Mouse (Mus musculus): Measurements from ENCODE around the gene Nectin2. TPM values are rescaled to one million over a fixed set of nuclear protein-coding genes. Genes with fewer than 3 reads are reported as not detected.

Nectin2 gene
- polyA plus RNA-seq, 1 experiment from 2014 or later, result 66.5 TPM

Other genes starting within 250 kb of the Nectin2 start
- gene Bloc1s3, start 242.1 kb downstream of the Nectin2 start, polyA plus RNA-seq (2015; fragmentation: Nextera tagmentation; extraction: Ambion mirVana), result 1.5 and 1.7 TPM in 2 replicates
- gene Trappc6a, start 242.1 kb downstream of the Nectin2 start, polyA plus RNA-seq (2015; fragmentation: Nextera tagmentation; extraction: Ambion mirVana), result 73.2 and 81.2 TPM in 2 replicates
- gene Nkpd1, start 232.6 kb downstream of the Nectin2 start, polyA plus RNA-seq (2015; fragmentation: Nextera tagmentation; extraction: Ambion mirVana), result not detected in 2 replicates
- gene Ppp1r37, start 187.4 kb downstream of the Nectin2 start, polyA plus RNA-seq (2015; fragmentation: Nextera tagmentation; extraction: Ambion mirVana), result 15.8 and 24.0 TPM in 2 replicates
- 0.38 and 0.42 TPM in 2 replicates for gene Zfp296, start 173.2 kb downstream of the Nectin2 start, polyA plus RNA-seq (2015; fragmentation: Nextera tagmentation; extraction: Ambion mirVana)
- 111 and 131 TPM in 2 replicates for gene Gemin7, start 172.9 kb downstream of the Nectin2 start, polyA plus RNA-seq (2015; fragmentation: Nextera tagmentation; extraction: Ambion mirVana)
- 28.5 and 39.0 TPM in 2 replicates for gene Clasrp, start 146.0 kb downstream of the Nectin2 start, polyA plus RNA-seq (2015; fragmentation: Nextera tagmentation; extraction: Ambion mirVana)
- 6.1 and 10.0 TPM in 2 replicates for gene Relb, start 121.0 kb downstream of the Nectin2 start, polyA plus RNA-seq (2015; fragmentation: Nextera tagmentation; extraction: Ambion mirVana)
- gene Clptm1, start 85.5 kb downstream of the Nectin2 start, polyA plus RNA-seq (2015; fragmentation: Nextera tagmentation; extraction: Ambion mirVana), result 67.3 and 83.2 TPM in 2 replicates
- gene Apoc2, start 72.5 kb downstream of the Nectin2 start, polyA plus RNA-seq (2015; fragmentation: Nextera tagmentation; extraction: Ambion mirVana), result 2.0 and 7.9 TPM in 2 replicates
- 0.25 TPM in 1 of 2 replicates, not detected in the other for gene Gm44805, start 69.1 kb downstream of the Nectin2 start, polyA plus RNA-seq (2015; fragmentation: Nextera tagmentation; extraction: Ambion mirVana)
- gene Apoc4, start 69.0 kb downstream of the Nectin2 start, polyA plus RNA-seq (2015; fragmentation: Nextera tagmentation; extraction: Ambion mirVana), result 0.34 and 2.5 TPM in 2 replicates
- 12.3 and 17.0 TPM in 2 replicates for gene Apoc1, start 57.8 kb downstream of the Nectin2 start, polyA plus RNA-seq (2015; fragmentation: Nextera tagmentation; extraction: Ambion mirVana)
- gene Apoe, start 51.3 kb downstream of the Nectin2 start, polyA plus RNA-seq (2015; fragmentation: Nextera tagmentation; extraction: Ambion mirVana), result 596 and 739 TPM in 2 replicates
- 142 and 164 TPM in 2 replicates for gene Tomm40, start 35.0 kb downstream of the Nectin2 start, polyA plus RNA-seq (2015; fragmentation: Nextera tagmentation; extraction: Ambion mirVana)
- gene Bcam, start 20.5 kb upstream of the Nectin2 start, polyA plus RNA-seq (2015; fragmentation: Nextera tagmentation; extraction: Ambion mirVana), result 358 and 380 TPM in 2 replicates
- 0.47 and 2.5 TPM in 2 replicates for gene Cblc, start 46.3 kb upstream of the Nectin2 start, polyA plus RNA-seq (2015; fragmentation: Nextera tagmentation; extraction: Ambion mirVana)
- 2.0 and 4.7 TPM in 2 replicates for gene Bcl3, start 72.3 kb upstream of the Nectin2 start, polyA plus RNA-seq (2015; fragmentation: Nextera tagmentation; extraction: Ambion mirVana)
- gene Gm19345, start 101.5 kb upstream of the Nectin2 start, polyA plus RNA-seq (2015; fragmentation: Nextera tagmentation; extraction: Ambion mirVana), result not detected in 2 replicates
- gene Ceacam16, start 110.8 kb upstream of the Nectin2 start, polyA plus RNA-seq (2015; fragmentation: Nextera tagmentation; extraction: Ambion mirVana), result not detected in 2 replicates
- not detected in 2 replicates for gene Ceacam19, start 137.5 kb upstream of the Nectin2 start, polyA plus RNA-seq (2015; fragmentation: Nextera tagmentation; extraction: Ambion mirVana)
- gene Pvr, start 170.7 kb upstream of the Nectin2 start, polyA plus RNA-seq (2015; fragmentation: Nextera tagmentation; extraction: Ambion mirVana), result 15.2 and 16.1 TPM in 2 replicates
- 1.5 and 1.7 TPM in 2 replicates for gene Igsf23, start 200.3 kb upstream of the Nectin2 start, polyA plus RNA-seq (2015; fragmentation: Nextera tagmentation; extraction: Ambion mirVana)
- gene Ceacam20, start 214.9 kb upstream of the Nectin2 start, polyA plus RNA-seq (2015; fragmentation: Nextera tagmentation; extraction: Ambion mirVana), result not detected in 2 replicates
- gene Nlrp9b, start 241.0 kb upstream of the Nectin2 start, polyA plus RNA-seq (2015; fragmentation: Nextera tagmentation; extraction: Ambion mirVana), result not detected in 2 replicates

Measured in heart, embryonic 15.5 days (tissue).